Mouse (Mus musculus) liver, embryonic 18 days (tissue): ENCODE results near the gene Olfr1537. TPM values are rescaled to one million over a fixed set of nuclear protein-coding genes. Genes with fewer than 3 reads are reported as not detected.

Experiments used
- polyA plus RNA-seq: library from polyadenylated mRNA; depleted of rRNA; stranded (reverse); fragments of >200 nt; gene quantifications from 2 replicates; pipeline ENCODE4 v1.2.3, GENCODE M21; 2012; rRNA removed

Olfr1537 gene
- not detected in 2 replicates for polyA plus RNA-seq

DNA sequence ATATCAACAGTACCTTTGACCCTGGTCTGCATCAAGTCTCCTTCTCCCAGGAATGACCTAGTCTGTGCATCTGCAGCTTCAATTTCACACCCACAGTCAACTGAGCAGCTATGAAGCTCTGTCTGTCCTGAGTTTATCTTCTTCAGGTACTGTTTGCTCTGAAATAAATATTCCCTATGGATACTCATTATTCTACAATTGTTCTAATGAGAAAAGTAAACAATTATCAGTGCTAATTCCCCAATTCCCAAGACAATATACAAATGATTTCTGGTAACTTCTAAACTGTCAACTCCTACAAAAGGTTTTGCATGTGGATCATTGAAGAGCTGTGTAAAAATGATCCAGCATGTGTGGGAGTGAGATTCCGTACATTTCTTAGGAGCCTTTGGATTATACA lies at the start of gene Olfr1537:
Gene Olfr1537 (minus strand): TSS at position 101 of the 400 bp plus-strand sequence.

DNA sequence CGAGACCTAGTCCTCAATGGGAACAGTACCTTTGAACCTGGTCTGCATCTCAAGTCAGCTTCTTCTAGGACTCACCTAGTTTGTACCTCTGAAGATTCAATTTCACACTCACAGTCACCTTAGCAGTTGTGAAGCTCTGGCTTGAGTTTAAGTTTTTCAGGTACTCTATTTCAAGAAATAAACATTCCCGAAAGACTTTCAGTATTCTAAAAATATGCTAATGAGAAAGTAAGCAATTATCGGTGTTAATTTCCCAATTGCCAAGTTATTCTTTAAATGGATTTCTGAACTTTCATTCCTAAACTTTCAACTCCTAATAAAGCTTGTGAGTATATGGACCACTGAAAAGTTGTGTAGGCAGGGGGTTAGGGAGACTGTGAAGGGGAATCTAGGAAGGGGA lies 26.9 kb upstream of the Olfr1537 start, which contains the start of gene Olfr945:
Gene Olfr945 (minus strand): TSS at position 101 of the 400 bp plus-strand sequence.

DNA sequence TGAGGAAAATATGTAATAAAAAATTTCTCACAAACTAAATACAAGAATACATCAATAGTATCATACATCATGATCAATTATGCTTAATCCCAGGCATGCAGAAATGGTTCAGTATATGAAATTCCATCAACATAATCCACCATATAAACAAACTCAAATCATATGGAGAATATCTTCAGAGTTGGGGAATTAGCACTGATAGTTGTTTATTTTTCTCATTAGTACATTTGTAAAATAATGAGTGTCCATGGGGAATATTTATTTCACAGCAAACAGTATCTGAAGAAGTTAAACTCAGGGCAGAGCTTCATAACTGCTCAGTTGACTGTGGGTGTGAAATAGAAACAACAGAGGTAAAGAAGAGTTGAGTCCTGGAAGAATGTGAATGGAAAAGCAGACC lies 48.2 kb downstream of the Olfr1537 start, which contains the start of gene Olfr944:
Gene Olfr944 (plus strand): TSS at position 301 of the 400 bp plus-strand sequence.

Other genes starting within 250 kb of the Olfr1537 start
- not detected in 2 replicates for gene Olfr146, start 226.6 kb downstream of the Olfr1537 start, polyA plus RNA-seq
- gene Olfr937, start 185.0 kb downstream of the Olfr1537 start, polyA plus RNA-seq = not detected in 2 replicates
- not detected in 2 replicates for gene Olfr938, start 171.1 kb downstream of the Olfr1537 start, polyA plus RNA-seq
- not detected in 2 replicates for gene Olfr27, start 121.9 kb downstream of the Olfr1537 start, polyA plus RNA-seq
- gene Olfr943, start 83.7 kb downstream of the Olfr1537 start, polyA plus RNA-seq = not detected in 2 replicates
- gene Olfr944, start 48.1 kb downstream of the Olfr1537 start, polyA plus RNA-seq = not detected in 2 replicates
- gene Olfr945, start 26.8 kb upstream of the Olfr1537 start, polyA plus RNA-seq = not detected in 2 replicates
- gene Olfr948, start 76.1 kb upstream of the Olfr1537 start, polyA plus RNA-seq = not detected in 2 replicates
- not detected in 2 replicates for gene Olfr951, start 137.4 kb upstream of the Olfr1537 start, polyA plus RNA-seq
- not detected in 2 replicates for gene Olfr952, start 177.2 kb upstream of the Olfr1537 start, polyA plus RNA-seq
- not detected in 2 replicates for gene Olfr954, start 206.7 kb upstream of the Olfr1537 start, polyA plus RNA-seq
- gene Olfr955, start 221.9 kb upstream of the Olfr1537 start, polyA plus RNA-seq = not detected in 2 replicates
- gene Olfr44, start 244.0 kb upstream of the Olfr1537 start, polyA plus RNA-seq = not detected in 2 replicates